Mouse (Mus musculus) stomach, embryonic 15.5 days (tissue): Measurements from ENCODE around the gene Rad9a. TPM values are rescaled to one million over a fixed set of nuclear protein-coding genes. Genes with fewer than 3 reads are reported as not detected.

Experiments
- ATAC-seq: fragments of 200-750 bp; cut with Nextera tagmentation; 2 replicates; pipeline ENCODE4 v1.8.0; 2017; ENCODE audit warnings: low read depth, moderate number of reproducible peaks, moderate TSS enrichment; ENCODE audit not compliant: insufficient read depth, low FRiP score
- H3K27ac ChIP-seq: fragments of 300-500 bp; sonication (generic); 2 replicates; pipeline ENCODE4 v1.5.1; 2015; ENCODE audit warnings: mild to moderate bottlenecking, inconsistent platforms
- H3K27me3 ChIP-seq: fragments of 300-500 bp; sonication (generic); replicated peaks from 2 replicates; pipeline ENCODE4 v1.6.1; 2015; ENCODE audit warnings: inconsistent platforms
- H3K36me3 ChIP-seq: fragments of 300-500 bp; sonication (generic); 2 replicates; pipeline ENCODE4 v1.6.1; 2015; ENCODE audit warnings: inconsistent platforms
- H3K4me1 ChIP-seq: fragments of 300-500 bp; sonication (generic); 2 replicates; pipeline ENCODE4 v1.6.1; 2015; ENCODE audit warnings: inconsistent platforms
- H3K4me2 ChIP-seq: fragments of 300-500 bp; sonication (generic); 2 replicates; pipeline ENCODE4 v1.6.1; 2015; ENCODE audit warnings: mild to moderate bottlenecking, inconsistent platforms
- H3K4me3 ChIP-seq: fragments of 300-500 bp; sonication (generic); replicated peaks from 2 replicates; pipeline ENCODE4 v1.5.1; 2015; ENCODE audit warnings: inconsistent platforms
- H3K9ac ChIP-seq: fragments of 300-500 bp; sonication (generic); 2 replicates; pipeline ENCODE4 v1.6.1; 2015; ENCODE audit warnings: inconsistent platforms
- H3K9me3 ChIP-seq: fragments of 300-500 bp; sonication (generic); 2 replicates; pipeline ENCODE4 v1.6.1; 2016; ENCODE audit warnings: inconsistent platforms
- WGBS: fragments of 180-500 bp; shearing (Covaris S2); methylation state at CpG from one replicate; pipeline ENCODE4 v1.1.7; 2015; 5-methylcytosine and 5-hydroxymethylcytosine counted together
- polyA plus RNA-seq: library from polyadenylated mRNA; unstranded; fragments of >200 nt; fragmentation: Nextera tagmentation; extraction: Ambion mirVana; gene quantifications from 2 replicates; pipeline ENCODE4 v1.2.1, GENCODE M21; 2015

Gene Rad9a
- polyA plus RNA-seq, 1 experiment from 2014 or later = 25.4 TPM

DNA sequence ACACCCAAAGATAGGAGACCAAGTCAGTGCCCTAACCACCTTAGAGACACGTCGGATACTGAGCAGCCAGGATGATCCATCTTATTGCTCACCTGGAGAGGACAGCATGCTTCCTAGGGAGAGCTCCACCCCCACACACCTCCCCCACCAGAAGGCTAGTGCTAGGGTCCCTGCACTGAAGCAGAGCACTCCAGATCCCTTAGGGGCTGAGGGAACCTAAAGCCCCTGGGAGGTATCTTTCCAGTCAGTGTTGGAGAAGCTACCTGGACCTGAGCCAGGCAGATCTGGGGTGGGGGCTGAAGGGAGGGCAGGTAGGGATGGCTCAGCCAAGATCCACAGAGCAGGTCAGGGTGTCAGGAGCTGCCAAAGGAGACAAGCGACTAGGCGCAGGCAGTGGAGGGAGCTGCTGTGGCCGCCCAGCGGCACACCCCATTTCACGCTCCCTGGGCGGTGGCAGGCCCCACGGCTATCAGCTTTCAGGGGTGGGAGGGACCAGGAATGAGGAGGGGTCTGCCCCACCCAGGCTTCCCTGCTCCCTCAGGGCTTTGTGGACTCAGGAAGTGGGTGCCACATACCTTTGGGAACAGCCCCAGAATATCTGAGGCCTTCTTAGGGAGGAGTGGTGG, 28.1 kb upstream of the Rad9a start:
- peak overlapping the region; percentile 21 for H3K4me2 ChIP-seq
- no peaks in the 10 kb centered on the region for H3K27me3 ChIP-seq
- ATAC-seq = peak; percentile 44
- H3K4me1 ChIP-seq = peaks cover 29% of the 10 kb centered on the region
- 35% methylated on average over 9 of the region's 9 CpGs for WGBS
- no peak overlapping the region for H3K4me3 ChIP-seq
- H3K36me3 ChIP-seq = no peaks in the 10 kb centered on the region
- no peak overlapping the region for H3K9ac ChIP-seq
- H3K9me3 ChIP-seq = no peaks in the 10 kb centered on the region
- H3K27ac ChIP-seq = 0 out of 2 replicates have a peak overlapping the region, but pooled peaks have one; percentile 61

DNA sequence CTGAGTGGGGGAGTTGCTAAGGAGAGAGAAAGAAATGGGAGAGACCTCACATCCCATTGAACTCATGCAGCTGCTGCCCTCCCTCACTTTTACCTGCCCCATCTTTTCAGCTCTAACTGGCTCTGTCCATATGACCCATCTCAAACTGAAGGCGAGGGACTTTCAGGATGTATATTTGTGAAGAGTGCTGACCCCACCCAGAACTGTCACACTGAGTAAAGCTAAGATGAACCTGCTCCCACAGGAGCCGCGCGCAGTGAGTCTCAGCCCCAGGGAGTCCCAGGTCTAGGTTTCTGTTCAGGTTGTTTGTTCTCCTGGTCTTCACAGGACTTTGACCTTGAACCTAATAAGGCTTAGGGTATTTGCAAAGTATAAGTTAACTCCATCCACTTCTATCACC, 27.4 kb upstream of the Rad9a start:
- Histone ChIP-seq H3K9ac (no peak overlapping the region), H3K27ac (no peak overlapping the region), H3K36me3 (no peaks in the 10 kb centered on the region), H3K4me2 (no peak overlapping the region), H3K4me1 (peaks cover 29% of the 10 kb centered on the region), H3K27me3 (no peaks in the 10 kb centered on the region), H3K4me3 (no peak overlapping the region), H3K9me3 (no peaks in the 10 kb centered on the region)
- ATAC-seq = no peak
- 66% methylated on average over 4 of the region's 4 CpGs for WGBS

DNA sequence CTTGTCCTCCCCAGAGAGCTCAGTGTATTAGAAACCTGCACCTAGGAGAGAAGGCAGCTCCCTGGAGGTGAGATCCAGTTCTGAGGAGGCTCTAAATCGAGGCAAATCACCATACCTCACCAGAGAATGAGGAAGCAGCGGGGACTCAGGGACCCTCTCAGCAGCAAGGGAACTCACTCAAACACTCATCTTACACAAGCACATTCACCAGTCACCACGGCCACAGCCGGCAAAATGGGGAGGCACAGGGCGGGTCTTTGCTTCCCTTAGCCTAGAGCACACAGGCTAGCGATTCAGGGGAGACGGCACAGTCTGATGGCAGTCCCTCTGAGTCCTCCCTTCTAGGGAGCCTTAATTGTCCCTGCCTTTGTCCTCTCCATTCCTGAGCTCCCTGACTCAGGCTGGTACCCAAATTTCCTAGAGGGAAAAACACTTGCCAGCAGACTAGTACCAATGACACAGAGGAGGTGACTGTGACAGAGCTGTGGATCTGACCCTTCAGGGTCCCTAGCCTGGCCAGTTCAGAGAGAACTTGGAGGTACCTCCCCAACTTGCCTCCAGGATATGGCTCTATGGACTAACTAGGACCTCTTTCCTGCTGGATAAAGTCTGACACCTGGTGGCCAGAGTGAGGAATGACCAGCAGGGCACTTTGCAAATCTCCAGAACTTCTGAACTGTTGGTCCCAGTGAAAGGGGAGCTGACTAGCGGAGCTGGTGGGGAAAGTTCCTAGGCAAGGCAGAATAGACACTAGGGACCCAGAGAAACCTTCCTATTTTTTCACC, 26.6 kb upstream of the Rad9a start:
- H3K27me3 ChIP-seq = no peaks in the 10 kb centered on the region
- WGBS = 19% methylated on average over 8 of the region's 8 CpGs
- ATAC-seq = peak; percentile 17; the same call in 1 of the 2 replicates
- H3K27ac ChIP-seq = no peak overlapping the region
- no peak overlapping the region for H3K4me2 ChIP-seq
- H3K4me1 ChIP-seq = peaks cover 29% of the 10 kb centered on the region
- no peaks in the 10 kb centered on the region for H3K9me3 ChIP-seq
- H3K36me3 ChIP-seq = no peaks in the 10 kb centered on the region
- H3K9ac ChIP-seq = no peak overlapping the region
- H3K4me3 ChIP-seq = no peak overlapping the region

DNA sequence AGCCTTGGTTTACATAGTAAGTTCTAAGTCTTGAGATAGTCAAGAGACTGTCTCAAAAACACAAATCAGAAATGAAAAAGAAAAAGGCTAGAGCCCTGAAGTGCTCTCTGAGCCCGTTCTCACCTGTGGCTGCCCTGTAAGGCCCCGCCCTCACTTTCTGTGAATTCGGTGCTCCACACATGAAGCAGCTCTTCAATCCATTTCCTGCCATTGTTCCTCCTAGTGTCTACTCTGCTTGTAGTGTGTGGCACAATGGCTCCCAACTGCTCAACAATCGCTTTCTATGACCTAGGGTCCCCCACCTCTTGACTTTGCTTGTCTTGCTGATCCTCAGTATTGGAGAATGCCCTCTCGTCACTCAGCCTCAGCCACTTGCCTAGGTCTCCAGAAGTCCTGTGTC, 26.0 kb upstream of the Rad9a start:
- Histone ChIP-seq H3K27ac (no peak overlapping the region), H3K9ac (no peak overlapping the region), H3K4me2 (no peak overlapping the region), H3K36me3 (no peaks in the 10 kb centered on the region), H3K4me3 (no peak overlapping the region), H3K27me3 (no peaks in the 10 kb centered on the region), H3K9me3 (no peaks in the 10 kb centered on the region), H3K4me1 (peaks cover 28% of the 10 kb centered on the region)
- ATAC-seq = no peak
- 67% methylated on average over 5 of the region's 5 CpGs for WGBS

DNA sequence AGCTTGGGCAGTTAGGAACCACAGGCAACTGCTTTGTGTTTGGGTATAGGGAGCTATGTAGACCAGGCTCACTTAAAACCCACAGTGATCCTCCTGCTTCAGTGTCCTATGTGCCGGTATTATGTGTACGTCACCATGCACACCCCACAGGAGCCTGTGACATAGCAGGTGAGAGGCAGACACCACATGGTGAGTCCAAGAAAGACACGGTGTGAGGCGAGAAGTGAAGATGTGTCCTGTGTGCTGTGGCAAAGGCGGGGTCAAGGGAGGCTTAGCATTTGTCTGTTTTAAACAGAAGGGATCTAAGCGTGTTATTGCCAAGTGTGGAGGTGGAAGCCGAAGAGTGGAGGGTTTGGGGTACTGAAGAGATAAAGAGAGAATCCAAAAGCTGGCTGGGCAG, 25.3 kb upstream of the Rad9a start:
- 88% methylated on average over 7 of the region's 7 CpGs for WGBS
- H3K4me1 ChIP-seq = peaks cover 32% of the 10 kb centered on the region

DNA sequence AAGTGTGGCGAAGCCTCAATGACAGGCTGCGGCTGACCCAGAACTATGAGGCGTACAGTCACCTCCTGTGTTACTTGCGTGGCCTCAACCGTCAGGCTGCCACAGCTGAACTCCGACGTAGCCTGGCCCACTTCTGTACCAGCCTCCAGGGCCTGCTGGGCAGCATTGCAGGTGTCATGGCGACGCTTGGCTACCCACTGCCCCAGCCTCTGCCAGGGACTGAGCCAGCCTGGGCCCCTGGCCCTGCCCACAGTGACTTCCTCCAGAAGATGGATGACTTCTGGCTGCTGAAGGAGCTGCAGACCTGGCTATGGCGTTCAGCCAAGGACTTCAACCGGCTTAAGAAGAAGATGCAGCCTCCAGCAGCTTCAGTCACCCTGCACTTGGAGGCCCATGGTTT, 20.7 kb upstream of the Rad9a start:
- peak overlapping the region; percentile 33; the same call in 1 of the 2 replicates for H3K4me2 ChIP-seq

More for the DNA sequence above, 25.3 kb upstream of the Rad9a start:
- no peak for ATAC-seq
- Histone ChIP-seq H3K9me3 (no peaks in the 10 kb centered on the region), H3K27ac (no peak overlapping the region), H3K4me2 (no peak overlapping the region), H3K27me3 (no peaks in the 10 kb centered on the region), H3K4me3 (no peak overlapping the region), H3K9ac (no peak overlapping the region), H3K36me3 (no peaks in the 10 kb centered on the region)

DNA sequence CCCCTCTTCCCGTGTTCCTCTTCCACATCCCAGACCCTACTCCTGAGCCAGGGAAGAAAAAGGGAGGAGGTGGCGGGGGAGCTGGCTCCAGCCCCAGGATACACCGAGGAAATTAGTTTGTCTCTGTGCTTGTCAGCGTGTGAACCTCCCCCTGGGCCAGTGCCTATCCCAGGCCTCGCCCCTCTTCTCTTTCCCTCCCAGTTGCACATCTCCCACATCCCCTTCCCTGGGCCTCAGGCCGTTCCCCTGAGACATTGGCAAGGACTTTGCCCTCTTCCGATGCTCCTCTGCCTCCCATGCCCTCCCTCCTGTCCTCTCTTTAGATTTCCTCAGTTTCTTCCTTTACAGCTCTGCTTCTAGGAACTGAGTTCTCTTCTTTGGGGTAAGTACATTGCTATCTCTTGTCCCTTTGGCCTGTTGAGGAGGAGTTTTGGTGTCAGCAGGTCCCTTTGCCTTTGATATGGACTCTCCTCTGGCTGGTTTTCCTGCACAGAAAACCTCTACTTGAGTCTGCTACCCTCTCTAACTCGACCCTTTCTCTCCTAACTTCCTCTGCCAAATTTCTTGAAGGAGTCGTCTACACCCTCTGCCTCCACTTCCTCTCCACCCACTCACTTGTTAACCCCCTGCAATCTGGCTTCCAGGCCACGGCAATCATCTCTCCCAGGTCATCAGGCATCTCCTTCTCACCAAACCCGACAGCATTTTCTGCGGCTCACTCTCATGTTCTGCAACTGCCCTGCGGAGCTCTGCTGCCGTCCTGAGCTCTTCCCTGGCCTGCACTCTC, 19.7 kb upstream of the Rad9a start:
- H3K9me3 ChIP-seq = no peaks in the 10 kb centered on the region
- H3K9ac ChIP-seq = peak overlapping the region; percentile 1; the same call in 1 of the 2 replicates
- H3K36me3 ChIP-seq = no peaks in the 10 kb centered on the region
- H3K4me3 ChIP-seq = peak overlapping the region; percentile 2; the same call in 1 of the 2 replicates
- WGBS = 28% methylated on average over 14 of the region's 14 CpGs
- no peaks in the 10 kb centered on the region for H3K27me3 ChIP-seq
- H3K4me2 ChIP-seq = peak overlapping the region; percentile 33
- peaks cover 48% of the 10 kb centered on the region for H3K4me1 ChIP-seq
- peak overlapping the region; percentile 68 for H3K27ac ChIP-seq
- ATAC-seq = peak; percentile 61

More for the DNA sequence above, 20.7 kb upstream of the Rad9a start:
- H3K4me1 ChIP-seq = peaks cover 38% of the 10 kb centered on the region
- no peak overlapping the region for H3K4me3 ChIP-seq
- no peak overlapping the region for H3K27ac ChIP-seq
- H3K9ac ChIP-seq = no peak overlapping the region
- no peak for ATAC-seq
- 58% methylated on average over 11 of the region's 11 CpGs for WGBS
- no peaks in the 10 kb centered on the region for H3K9me3 ChIP-seq
- H3K36me3 ChIP-seq = no peaks in the 10 kb centered on the region
- no peaks in the 10 kb centered on the region for H3K27me3 ChIP-seq

DNA sequence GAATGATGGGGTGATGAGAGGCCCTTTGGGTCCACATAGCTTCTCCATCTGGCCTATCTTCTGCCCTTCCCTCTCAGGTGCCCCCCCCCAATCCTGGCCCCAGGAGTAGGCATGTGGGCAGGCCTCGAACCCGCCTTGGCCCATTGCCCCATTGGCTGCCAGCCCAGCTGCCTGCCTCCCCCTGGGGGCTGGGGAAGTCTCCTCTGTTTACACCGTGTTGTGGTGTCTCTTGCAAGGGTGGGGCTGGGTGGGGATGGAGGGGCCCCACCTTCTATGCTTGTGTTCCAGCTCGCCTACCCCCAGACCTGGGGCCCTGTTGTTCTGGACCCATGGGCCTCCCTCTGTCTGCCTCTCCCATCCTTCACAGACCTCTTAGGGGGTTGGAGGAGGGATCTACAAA, 19.0 kb upstream of the Rad9a start:
- H3K36me3 ChIP-seq = no peaks in the 10 kb centered on the region
- H3K4me1 ChIP-seq = peaks cover 53% of the 10 kb centered on the region
- H3K27me3 ChIP-seq = no peaks in the 10 kb centered on the region
- peak overlapping the region; percentile 33; the same call in 1 of the 2 replicates for H3K4me2 ChIP-seq
- no peak overlapping the region for H3K4me3 ChIP-seq
- H3K9me3 ChIP-seq = no peaks in the 10 kb centered on the region
- peak overlapping the region; percentile 68 for H3K27ac ChIP-seq
- peak; percentile 28; the same call in 1 of the 2 replicates for ATAC-seq
- WGBS = 18% methylated on average over 4 of the region's 4 CpGs
- H3K9ac ChIP-seq = 0 out of 2 replicates have a peak overlapping the region, but pooled peaks have one; percentile 1

DNA sequence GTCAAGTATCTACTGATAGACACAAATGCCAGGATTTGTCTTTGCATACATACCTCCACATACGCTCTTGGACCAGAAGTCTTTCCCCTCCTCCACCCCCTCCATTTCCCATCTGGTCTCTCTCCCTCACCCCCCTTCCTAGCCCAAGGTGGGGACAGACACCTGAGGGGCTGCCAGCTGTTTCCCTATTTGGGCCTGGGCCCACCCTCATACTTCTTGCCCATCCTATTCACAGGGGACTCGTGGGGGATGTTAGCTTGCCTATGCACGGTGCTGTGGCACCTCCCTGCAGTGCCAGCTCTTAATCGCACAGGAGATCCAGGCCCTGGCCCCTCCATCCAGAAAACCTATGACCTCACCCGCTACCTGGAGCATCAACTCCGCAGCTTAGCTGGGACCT, 18.5 kb upstream of the Rad9a start:
- Histone ChIP-seq H3K4me1 (peaks cover 55% of the 10 kb centered on the region), H3K27ac (peak overlapping the region; percentile 68; the same call in 1 of the 2 replicates), H3K36me3 (no peaks in the 10 kb centered on the region), H3K4me3 (no peak overlapping the region), H3K9me3 (no peaks in the 10 kb centered on the region), H3K27me3 (no peaks in the 10 kb centered on the region), H3K9ac (no peak overlapping the region), H3K4me2 (no peak overlapping the region)
- 78% methylated on average over 6 of the region's 6 CpGs for WGBS
- no peak for ATAC-seq

DNA sequence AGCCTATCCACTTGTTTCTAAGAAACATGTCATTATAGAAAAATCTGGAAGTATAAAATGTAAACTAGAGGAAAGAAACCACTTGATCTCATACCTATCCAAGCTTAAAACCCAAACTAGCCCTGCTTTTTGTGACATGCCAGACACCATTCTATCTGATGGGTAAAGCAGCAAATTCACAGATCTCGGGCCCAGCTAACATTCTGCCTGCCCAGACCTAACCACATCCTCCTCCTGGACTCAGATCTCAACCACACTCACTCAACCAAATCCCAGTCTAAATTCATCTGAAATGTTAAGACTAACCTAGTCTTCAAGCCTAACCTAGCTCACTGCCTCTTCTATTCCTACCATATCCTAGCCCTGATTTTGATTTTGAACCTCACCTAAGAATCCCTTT, 17.3 kb upstream of the Rad9a start:
- WGBS = 64% methylated on average over 1 of the region's 1 CpGs
- Histone ChIP-seq H3K36me3 (no peaks in the 10 kb centered on the region), H3K4me2 (no peak overlapping the region), H3K4me1 (peaks cover 58% of the 10 kb centered on the region), H3K9ac (no peak overlapping the region), H3K27ac (no peak overlapping the region), H3K4me3 (no peak overlapping the region), H3K9me3 (no peaks in the 10 kb centered on the region), H3K27me3 (no peaks in the 10 kb centered on the region)
- ATAC-seq = no peak

DNA sequence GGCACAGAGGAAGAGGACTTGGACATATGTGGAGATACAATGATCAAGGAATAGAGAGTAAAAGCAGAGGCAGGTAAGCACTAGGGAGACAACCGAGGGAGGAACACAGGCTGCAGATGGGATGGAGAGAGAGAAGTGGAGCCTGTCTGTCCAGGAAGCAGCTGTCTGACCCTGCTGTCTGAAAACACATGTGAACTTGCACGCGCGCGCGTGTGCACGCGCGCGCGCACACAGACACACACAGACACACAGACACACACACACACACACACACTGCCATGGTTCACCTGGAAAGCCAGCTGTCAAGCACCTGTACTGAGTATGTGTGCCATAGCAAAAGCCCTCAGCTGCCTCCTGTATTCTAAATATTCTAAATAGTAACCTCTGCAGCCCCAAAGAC, 16.8 kb upstream of the Rad9a start:
- Histone ChIP-seq H3K9me3 (no peaks in the 10 kb centered on the region), H3K4me1 (peaks cover 63% of the 10 kb centered on the region), H3K4me3 (no peak overlapping the region), H3K36me3 (no peaks in the 10 kb centered on the region), H3K27ac (peak overlapping the region; percentile 57), H3K4me2 (no peak overlapping the region), H3K27me3 (no peaks in the 10 kb centered on the region), H3K9ac (no peak overlapping the region)
- 80% methylated on average over 11 of the region's 11 CpGs for WGBS
- ATAC-seq = no peak
